Mouse (Mus musculus) adrenal gland, postnatal 14 days (tissue): ENCODE data around the gene Selenoh. TPM values are rescaled to one million over a fixed set of nuclear protein-coding genes. Genes with fewer than 3 reads are reported as not detected.

ENCODE experiments used
- DNase-seq: peaks from one replicate; pipeline ENCODE4 v3.0.0; 2021; ENCODE audit warnings: mixed read lengths
- long read RNA-seq, 2 experiments: library from polyadenylated mRNA; stranded (forward); transcript quantifications; one replicate each; pipeline ENCODE4 v2.0.0; 2021
- total RNA-seq: library from RNA; stranded (reverse); gene quantifications from 2 replicates; pipeline ENCODE4 v1.2.3, GENCODE M21; 2021

Selenoh gene
- 44.8 and 47.8 TPM in 2 replicates for total RNA-seq
- long read RNA-seq, experiment 1, transcript Selenoh-202 (4 exons, 654 nt): minor isoform, 16 of 59 reads
- long read RNA-seq, experiment 1, transcript Selenoh-203 (4 exons, 747 nt): major isoform, 42 of 59 reads
- long read RNA-seq, experiment 1, partial matches to known transcripts: 0 of 59 reads
- long read RNA-seq, experiment 1, other reads (novel, unspliced or antisense): 0 of 59 reads
- long read RNA-seq, experiment 2, transcript Selenoh-202 (4 exons, 654 nt): minor isoform, 7 of 46 reads
- long read RNA-seq, experiment 2, transcript Selenoh-203 (4 exons, 747 nt): major isoform, 37 of 46 reads
- long read RNA-seq, experiment 2, partial matches to known transcripts: 1 of 46 reads
- long read RNA-seq, experiment 2, other reads (novel, unspliced or antisense): 0 of 46 reads

- peak; percentile 92 for DNase-seq
Measured at GRCm38 (mm10) chr2:84670569-84670933, at the start of gene Selenoh. Gene Selenoh (minus strand): TSS chr2:84670770.

DNA sequence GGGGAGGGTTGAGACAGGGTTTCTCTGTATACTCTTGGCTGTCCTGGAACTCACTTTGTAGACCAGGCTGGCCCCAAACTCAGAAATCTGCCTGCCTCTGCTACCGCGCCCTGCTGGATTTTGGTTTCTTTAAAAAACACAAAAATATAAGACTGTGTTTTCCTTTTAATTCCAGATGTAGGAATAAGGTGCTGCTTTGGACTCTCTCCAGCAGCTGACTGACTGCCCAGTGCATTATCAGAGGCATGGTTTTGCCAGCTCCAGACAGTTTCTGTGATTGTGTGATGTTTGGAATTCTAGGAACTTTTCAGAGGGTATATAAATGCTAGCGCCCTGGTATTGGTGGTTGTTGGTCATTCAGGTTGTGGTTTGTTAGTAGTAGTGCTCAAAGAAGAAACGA is 46.8 kb upstream of the Selenoh start:
- DNase-seq: no peak

- peak; percentile 17 for DNase-seq
Measured at GRCm38 (mm10) chr2:84716423-84717355, 46.1 kb upstream of the Selenoh start.

- peak; percentile 89 for DNase-seq
Measured at GRCm38 (mm10) chr2:84715562-84716361, 45.2 kb upstream of the Selenoh start.

DNA sequence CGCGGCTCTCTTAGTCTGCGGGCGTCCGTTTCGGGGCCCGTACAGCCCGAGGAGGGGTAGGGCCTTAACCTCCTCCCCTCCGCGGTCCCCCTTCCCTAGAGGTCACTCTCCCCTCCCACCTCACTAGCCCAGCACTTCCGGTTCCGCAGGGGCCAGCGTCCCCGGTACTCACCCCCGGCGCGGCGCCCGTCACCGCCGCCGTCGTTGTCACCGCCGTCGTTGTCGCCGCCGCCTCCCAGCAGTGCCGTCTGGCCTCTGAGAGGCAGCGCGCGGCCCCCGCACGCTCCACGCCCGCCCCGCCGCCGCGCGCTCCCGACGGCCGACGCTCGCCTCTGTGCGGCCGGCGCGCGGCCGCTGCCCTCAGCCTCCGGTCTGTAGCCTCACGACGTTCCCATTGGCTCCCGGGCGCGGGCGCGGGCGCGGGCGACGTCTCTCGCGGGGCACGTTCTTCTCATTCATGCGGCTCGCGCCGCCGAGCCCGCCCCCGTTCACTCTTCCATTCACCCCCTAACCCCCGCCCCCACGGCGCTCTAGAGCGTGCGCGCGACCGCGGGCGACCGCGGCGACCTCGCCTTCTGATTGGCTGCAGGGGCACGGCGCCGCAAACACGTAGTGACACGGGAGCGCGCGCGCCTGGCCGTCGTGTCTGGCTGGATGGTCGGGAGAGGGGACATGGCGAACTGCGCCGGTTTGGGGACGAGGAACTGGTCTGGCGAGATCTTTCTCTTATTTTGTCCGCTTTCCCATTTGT is 44.4 kb upstream of the Selenoh start, which contains the start of gene Zdhhc5:
TSS of gene Zdhhc5 (minus strand) at position 370 of the 751 bp plus-strand sequence.
- peak; percentile 100 for DNase-seq

- no peak for DNase-seq
Measured at GRCm38 (mm10) chr2:84714422-84714810, 43.8 kb upstream of the Selenoh start.

DNA sequence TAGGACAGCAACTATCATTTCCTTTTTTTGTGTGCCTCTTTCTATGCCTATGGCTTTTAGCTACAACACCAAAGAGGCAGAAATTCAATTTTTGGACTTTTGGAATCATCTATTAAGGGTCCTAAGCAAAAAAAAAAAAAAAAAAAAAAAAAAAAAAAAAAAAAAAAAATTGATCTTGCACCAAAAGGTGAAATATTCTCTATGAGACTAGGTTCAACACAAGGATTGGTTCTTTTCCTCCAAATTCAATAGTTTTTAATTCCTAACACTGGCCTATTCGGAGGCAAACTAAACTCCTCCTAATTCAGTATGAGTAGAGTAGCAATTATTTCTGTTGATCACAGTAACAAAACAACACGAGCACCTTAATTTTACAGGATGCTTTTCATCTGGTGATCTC is 41.3 kb upstream of the Selenoh start:
- no peak for DNase-seq

GRCm38 (mm10) chr2:84707523-84707922 is 37.0 kb upstream of the Selenoh start:
- DNase-seq: no peak

DNA sequence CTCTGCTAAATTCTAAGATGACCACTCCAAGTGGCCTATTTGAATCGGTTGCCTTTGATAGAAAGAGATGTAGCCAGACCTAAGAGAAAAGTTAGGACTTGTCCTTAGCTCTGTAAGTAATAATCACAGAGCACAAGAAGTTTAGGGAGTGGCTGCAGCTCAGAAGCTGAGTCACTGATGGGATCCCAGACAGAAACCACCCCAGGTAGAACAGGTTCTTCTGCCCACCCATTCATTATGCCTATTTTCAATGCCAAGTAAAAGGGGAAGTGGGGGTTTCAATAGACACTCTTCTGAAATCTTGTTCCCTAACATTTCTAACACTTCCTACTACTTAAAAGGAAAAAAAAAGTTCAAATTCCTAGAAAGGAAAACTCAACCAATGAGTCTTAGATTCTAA is 34.7 kb upstream of the Selenoh start:
- no peak for DNase-seq

GRCm38 (mm10) chr2:84704329-84704728 is 33.8 kb upstream of the Selenoh start:
- no peak for DNase-seq

DNA sequence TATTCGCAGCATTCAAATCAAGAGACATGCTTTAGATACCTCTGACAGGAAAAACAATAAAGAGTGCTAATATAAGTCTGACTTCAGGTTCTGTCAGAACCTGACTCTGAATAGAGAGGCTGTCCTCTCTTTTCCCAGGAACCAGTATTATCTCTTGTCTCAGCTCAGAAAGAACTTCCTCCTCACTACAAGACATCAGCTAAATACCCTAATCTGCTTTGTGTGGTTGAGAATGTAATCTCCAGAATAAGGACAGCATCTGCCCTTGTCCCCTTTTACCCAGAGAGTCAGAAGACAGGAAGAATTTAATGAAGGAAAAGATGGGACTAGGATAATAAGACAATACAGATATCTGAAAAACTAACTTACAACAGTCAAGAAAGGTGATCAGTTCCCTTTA is 32.9 kb upstream of the Selenoh start:
- no peak for DNase-seq

DNA sequence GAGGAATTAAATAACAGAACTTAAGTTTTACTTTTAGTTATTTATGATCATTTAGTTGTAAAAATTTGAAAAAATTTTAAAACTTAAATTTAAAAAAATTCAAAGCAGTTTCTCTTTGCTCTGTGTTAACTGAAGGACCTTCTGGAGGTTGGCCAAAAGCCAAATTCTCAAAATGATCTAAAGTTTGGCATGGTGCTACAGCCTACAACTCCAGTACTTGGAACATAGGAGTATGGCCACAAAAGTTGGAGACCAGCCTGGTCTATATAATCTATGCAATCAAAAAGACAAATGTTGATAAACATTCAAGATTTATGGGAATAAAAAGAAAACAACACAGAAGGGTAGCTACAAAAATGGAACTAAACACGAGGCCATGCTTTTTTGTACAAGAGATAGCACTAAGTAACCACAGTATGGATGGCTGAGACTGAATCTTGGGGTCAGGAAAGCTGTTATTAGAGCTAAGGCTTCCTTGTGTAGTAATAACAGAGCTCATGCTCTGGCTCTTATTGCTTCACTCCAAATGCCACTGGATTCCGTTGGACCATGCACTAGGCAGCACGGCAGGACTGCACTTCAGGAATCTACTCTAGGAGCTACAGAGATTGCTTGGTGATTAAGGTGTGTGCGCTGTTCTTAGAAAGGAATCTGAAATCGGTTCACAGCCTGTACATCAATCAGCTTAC is 24.6 kb upstream of the Selenoh start:
- DNase-seq: peak; percentile 17

DNA sequence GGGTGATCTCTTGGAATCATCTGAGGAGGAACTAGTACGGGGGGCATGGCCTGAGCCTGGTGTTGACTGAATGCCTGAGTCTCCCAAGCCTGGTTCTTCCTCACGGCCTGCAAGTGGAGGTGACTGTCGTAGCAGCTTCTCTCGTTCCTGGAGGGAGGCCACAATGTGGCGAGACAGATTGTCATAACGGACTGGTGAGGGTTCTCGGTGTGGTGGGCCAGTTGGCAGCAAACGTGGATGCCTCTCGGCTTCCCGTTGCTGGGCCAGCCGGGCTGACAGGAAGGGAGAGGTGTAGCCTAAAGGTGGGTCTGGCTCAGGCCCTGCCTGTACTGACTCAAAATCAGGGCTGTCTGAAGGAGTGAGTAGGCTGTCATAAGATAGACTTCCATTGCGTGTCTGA is 19.5 kb upstream of the Selenoh start:
- no peak for DNase-seq

DNA sequence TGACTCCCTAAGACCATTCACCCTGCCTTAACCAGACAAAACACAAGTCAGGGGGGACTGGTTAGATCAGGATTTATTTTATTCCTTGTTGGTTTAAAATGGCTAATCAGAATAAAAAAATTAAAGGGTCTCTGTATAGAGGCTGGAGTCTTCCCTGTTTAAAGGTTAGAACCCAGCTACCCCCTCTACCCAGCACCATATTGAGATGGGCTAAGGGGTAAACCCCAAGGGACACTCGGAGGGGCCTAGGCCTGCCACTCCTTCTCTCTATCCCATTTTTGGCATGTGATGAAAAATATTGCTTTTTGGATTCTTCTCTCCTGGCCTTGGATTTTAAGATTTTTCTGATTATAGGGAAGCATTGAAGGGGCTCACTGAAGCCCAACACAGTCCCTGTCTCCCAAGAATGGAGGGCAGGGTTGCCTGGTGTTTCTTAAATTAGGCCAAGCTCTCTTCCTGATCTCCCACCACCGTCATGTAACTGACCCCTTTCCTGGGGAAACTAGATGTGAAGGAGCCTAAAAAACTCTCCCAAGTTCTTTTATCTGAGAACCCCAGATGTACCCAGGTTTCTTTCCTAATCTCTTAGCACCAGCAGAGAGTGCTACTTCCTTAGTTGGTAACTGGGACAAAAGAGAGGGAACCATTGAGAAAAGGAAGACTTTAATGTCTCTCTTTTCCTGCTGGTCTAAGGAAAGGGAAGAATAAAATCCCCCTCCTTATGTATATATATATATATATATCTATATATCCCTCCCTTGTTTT is 17.7 kb upstream of the Selenoh start:
- DNase-seq: no peak

- DNase-seq: no peak
Measured at GRCm38 (mm10) chr2:84682605-84683183, 12.1 kb upstream of the Selenoh start.

DNA sequence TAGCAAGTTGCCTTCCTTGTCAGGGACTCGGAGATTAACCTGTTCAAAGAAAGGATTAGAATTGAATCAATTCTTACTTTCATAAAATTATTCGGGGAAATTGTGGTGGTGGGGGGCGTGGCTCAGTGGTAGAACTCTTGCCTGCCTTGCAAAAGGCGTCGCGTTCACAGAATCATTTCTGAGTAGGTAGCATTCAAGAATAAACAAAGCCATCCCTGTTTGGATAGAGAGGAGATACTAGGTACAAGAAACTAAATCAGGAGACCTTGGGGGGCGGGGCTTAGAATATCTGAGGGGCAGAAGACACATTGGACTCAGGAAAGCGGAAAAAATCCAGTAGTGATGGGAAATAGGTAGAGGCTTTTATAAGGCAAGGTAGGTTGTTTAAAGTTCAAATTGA is 8.4 kb upstream of the Selenoh start, which contains the start of gene Tmx2:
TSS of gene Tmx2 (minus strand) at position 125 of the 400 bp plus-strand sequence.
- no peak for DNase-seq

- peak; percentile 95 for DNase-seq
Measured at GRCm38 (mm10) chr2:84677968-84678880, 7.7 kb upstream of the Selenoh start, which contains the start of the genes Gm28635 and Med19. Gene Gm28635 (minus strand): TSS chr2:84678041. Gene Med19 (plus strand): TSS chr2:84678402.

DNA sequence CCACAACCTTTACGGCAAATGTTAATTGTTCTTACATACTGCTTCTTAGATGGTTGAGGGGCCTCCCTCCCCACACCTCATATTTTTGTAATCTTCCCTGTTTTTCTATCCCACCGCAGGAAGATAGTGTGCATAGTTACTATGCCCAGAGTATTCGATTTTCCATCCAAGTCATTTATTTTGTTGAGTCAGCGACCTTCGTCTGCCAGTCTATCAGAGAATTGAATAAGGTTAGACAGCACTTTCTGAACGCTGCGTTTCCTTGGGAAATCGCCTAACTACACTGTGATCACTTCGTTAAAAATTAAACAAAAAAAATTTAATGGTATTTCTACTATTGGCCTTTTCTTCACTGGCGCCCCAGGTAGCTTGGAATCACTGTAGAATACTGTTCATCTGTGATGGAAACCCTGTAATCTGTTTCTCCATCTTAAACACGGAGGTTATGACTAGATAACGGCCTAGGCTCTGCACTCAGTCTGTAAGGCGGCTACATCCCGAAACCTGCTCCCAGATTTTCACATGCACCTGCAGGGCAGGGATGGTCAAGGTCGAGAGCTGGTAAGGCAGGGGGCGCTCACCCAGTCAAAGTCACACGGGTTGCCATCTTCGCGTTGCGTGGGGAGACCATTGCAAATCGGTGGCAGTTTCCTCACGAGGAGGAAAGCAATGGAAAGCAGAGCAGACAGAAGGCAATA is 6.8 kb upstream of the Selenoh start:
- no peak for DNase-seq
